Mouse (Mus musculus) hindbrain, embryonic 15.5 days (tissue): ENCODE results near the gene Cenpu. TPM values are rescaled to one million over a fixed set of nuclear protein-coding genes. Genes with fewer than 3 reads are reported as not detected.
"Not testable (repeated sequence)": the region's sequence is repeated elsewhere in the genome, so short reads cannot be mapped to it uniquely, and the experiment has no call there.

Experiments
- ATAC-seq: fragments of 200-750 bp; cut with Nextera tagmentation; 2 replicates; pipeline ENCODE4 v1.8.0; 2017; ENCODE audit warnings: low read depth, moderate number of reproducible peaks, moderate TSS enrichment; ENCODE audit not compliant: low FRiP score
- H3K27ac ChIP-seq: fragments of 300-500 bp; sonication (generic); replicated peaks from 2 replicates; pipeline ENCODE4 v1.5.1; 2015; ENCODE audit warnings: mild to moderate bottlenecking, inconsistent platforms
- H3K27me3 ChIP-seq: fragments of 300-500 bp; sonication (generic); 2 replicates; pipeline ENCODE4 v1.6.1; 2015; ENCODE audit warnings: control low read depth, inconsistent platforms
- H3K36me3 ChIP-seq: fragments of 300-500 bp; sonication (generic); 2 replicates; pipeline ENCODE4 v1.6.1; 2015; ENCODE audit warnings: control low read depth, inconsistent platforms
- H3K4me1 ChIP-seq: fragments of 300-500 bp; sonication (generic); replicated peaks from 2 replicates; pipeline ENCODE4 v1.6.1; 2015; ENCODE audit warnings: control low read depth, inconsistent platforms
- H3K4me2 ChIP-seq: fragments of 300-500 bp; sonication (generic); 2 replicates; pipeline ENCODE4 v1.6.1; 2015; ENCODE audit warnings: moderate library complexity, mild to moderate bottlenecking, inconsistent platforms
- H3K4me3 ChIP-seq: fragments of 300-500 bp; sonication (generic); 2 replicates; pipeline ENCODE4 v1.5.1; 2015; ENCODE audit warnings: mild to moderate bottlenecking, inconsistent platforms
- H3K9ac ChIP-seq: fragments of 300-500 bp; sonication (generic); 2 replicates; pipeline ENCODE4 v1.6.1; 2015; ENCODE audit warnings: inconsistent platforms
- H3K9me3 ChIP-seq: fragments of 300-500 bp; sonication (generic); 2 replicates; pipeline ENCODE4 v1.6.1; 2016; ENCODE audit warnings: control low read depth, inconsistent platforms
- WGBS: fragments of 180-500 bp; shearing (Covaris S2); methylation state at CpG from one replicate; pipeline ENCODE4 v1.1.7; 2015; 5-methylcytosine and 5-hydroxymethylcytosine counted together
- polyA plus RNA-seq: library from polyadenylated mRNA; unstranded; fragments of >200 nt; fragmentation: Nextera tagmentation; extraction: Ambion mirVana; gene quantifications from 2 replicates; pipeline ENCODE4 v1.2.1, GENCODE M21; 2015

The Cenpu gene
- polyA plus RNA-seq, 1 experiment from 2014 or later: 6.9 TPM

GRCm38 (mm10) chr8:46559428-46559827 lies 7.6 kb downstream of the Cenpu start:
- no peak for ATAC-seq
- Histone ChIP-seq H3K4me2 (no peak overlapping the region), H3K9me3 (no peaks in the 10 kb centered on the region), H3K4me3 (no peak overlapping the region), H3K27ac (no peak overlapping the region), H3K27me3 (no peaks in the 10 kb centered on the region), H3K36me3 (no peaks in the 10 kb centered on the region), H3K4me1 (no peaks in the 10 kb centered on the region), H3K9ac (no peak overlapping the region)
- WGBS: 85% methylated on average over 6 of the region's 6 CpGs

DNA sequence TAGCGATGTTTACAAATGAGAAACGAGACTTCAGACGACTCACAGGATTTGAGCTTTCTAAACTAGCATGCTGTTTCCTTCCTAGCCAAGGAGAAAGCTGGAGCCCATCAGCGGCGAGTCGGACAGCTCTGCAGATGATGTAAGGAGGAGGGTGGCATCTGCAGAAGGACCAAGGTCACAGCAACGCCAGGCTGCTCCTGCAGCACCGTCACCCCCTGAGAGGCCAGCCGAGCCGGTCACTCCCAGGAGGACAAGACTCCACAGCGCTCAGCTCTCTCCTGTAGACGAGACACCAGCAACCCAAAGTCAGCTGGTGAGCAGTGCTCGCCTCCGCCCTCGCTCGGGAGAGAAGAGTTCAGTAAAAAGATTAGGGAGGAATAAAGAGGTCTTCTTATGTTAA lies 10.5 kb downstream of the Cenpu start:
- Histone ChIP-seq H3K27me3 (no peaks in the 10 kb centered on the region), H3K27ac (no peak overlapping the region), H3K36me3 (no peaks in the 10 kb centered on the region), H3K4me3 (no peak overlapping the region), H3K9me3 (no peaks in the 10 kb centered on the region), H3K4me2 (no peak overlapping the region), H3K4me1 (no peaks in the 10 kb centered on the region), H3K9ac (no peak overlapping the region)
- WGBS: 89% methylated on average over 16 of the region's 16 CpGs
- ATAC-seq: no peak

DNA sequence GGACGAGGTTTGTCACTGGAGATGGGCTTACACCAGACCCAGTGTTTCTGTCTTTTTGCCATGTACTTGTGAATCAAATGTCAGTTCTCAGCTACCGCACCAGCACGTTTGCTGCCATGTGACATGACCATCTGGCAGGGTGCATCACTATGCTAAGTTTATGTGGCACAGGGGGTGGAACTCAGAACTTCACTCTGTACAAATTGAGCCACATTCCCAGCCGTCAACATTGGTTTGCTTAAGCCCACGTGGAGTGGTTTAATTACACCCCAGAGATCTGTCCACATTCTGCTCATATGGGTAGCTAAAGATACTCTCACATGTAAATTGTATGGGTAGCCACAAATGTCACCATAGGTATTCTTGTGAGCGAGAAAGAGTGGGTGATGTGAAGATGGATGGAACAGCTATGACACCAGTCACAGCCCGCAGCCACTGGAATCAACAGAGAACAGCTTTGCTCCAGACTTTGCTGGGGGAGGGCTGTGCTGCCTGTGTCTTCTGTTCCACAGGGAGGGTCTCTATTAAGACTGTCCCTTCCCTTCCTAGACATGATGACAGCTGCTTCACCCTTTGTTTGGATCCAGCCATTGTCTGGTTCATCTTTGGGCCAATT lies 15.2 kb downstream of the Cenpu start:
- ATAC-seq: no peak
- H3K27me3 ChIP-seq: no peaks in the 10 kb centered on the region
- no peaks in the 10 kb centered on the region for H3K4me1 ChIP-seq
- H3K36me3 ChIP-seq: no peaks in the 10 kb centered on the region
- no peak overlapping the region for H3K4me2 ChIP-seq
- no peaks in the 10 kb centered on the region for H3K9me3 ChIP-seq
- 76% methylated on average over 7 of the region's 7 CpGs for WGBS
- no peak overlapping the region for H3K27ac ChIP-seq
- H3K9ac ChIP-seq: no peak overlapping the region
- H3K4me3 ChIP-seq: no peak overlapping the region

GRCm38 (mm10) chr8:46567946-46568345 lies 16.1 kb downstream of the Cenpu start:
- Histone ChIP-seq H3K27me3 (no peaks in the 10 kb centered on the region), H3K4me1 (no peaks in the 10 kb centered on the region), H3K4me3 (no peak overlapping the region), H3K36me3 (no peaks in the 10 kb centered on the region), H3K9me3 (no peaks in the 10 kb centered on the region), H3K4me2 (no peak overlapping the region), H3K27ac (no peak overlapping the region), H3K9ac (no peak overlapping the region)
- WGBS: 89% methylated on average over 8 of the region's 8 CpGs
- no peak for ATAC-seq

- no peaks in the 10 kb centered on the region for H3K9me3 ChIP-seq
- H3K4me2 ChIP-seq: no peak overlapping the region
- no peak overlapping the region for H3K4me3 ChIP-seq
- no peak for ATAC-seq
- no peak overlapping the region for H3K9ac ChIP-seq
- H3K36me3 ChIP-seq: no peaks in the 10 kb centered on the region; the same call in 1 of the 2 replicates
- H3K4me1 ChIP-seq: no peaks in the 10 kb centered on the region
- H3K27ac ChIP-seq: no peak overlapping the region
- no peaks in the 10 kb centered on the region for H3K27me3 ChIP-seq
- WGBS: 81% methylated on average over 2 of the region's 2 CpGs
These were observed 17.1 kb downstream of the Cenpu start for GRCm38 (mm10) chr8:46568942-46569341.

- no peak overlapping the region for H3K27ac ChIP-seq
- no peak overlapping the region for H3K4me2 ChIP-seq
- no peaks in the 10 kb centered on the region; the same call in 1 of the 2 replicates for H3K36me3 ChIP-seq
- H3K4me1 ChIP-seq: no peaks in the 10 kb centered on the region
- no peak overlapping the region for H3K9ac ChIP-seq
- H3K4me3 ChIP-seq: no peak overlapping the region
- 92% methylated on average over 19 of the region's 19 CpGs for WGBS
- no peaks in the 10 kb centered on the region for H3K27me3 ChIP-seq
- no peaks in the 10 kb centered on the region for H3K9me3 ChIP-seq
- ATAC-seq: no peak
These were observed 18.0 kb downstream of the Cenpu start for GRCm38 (mm10) chr8:46569659-46570441.

GRCm38 (mm10) chr8:46570673-46571072 lies 18.8 kb downstream of the Cenpu start:
- Histone ChIP-seq H3K4me2 (no peak overlapping the region), H3K9me3 (no peaks in the 10 kb centered on the region), H3K27me3 (no peaks in the 10 kb centered on the region), H3K9ac (no peak overlapping the region), H3K4me3 (no peak overlapping the region), H3K4me1 (no peaks in the 10 kb centered on the region), H3K27ac (no peak overlapping the region), H3K36me3 (no peaks in the 10 kb centered on the region; the same call in 1 of the 2 replicates)
- no peak for ATAC-seq
- WGBS: 96% methylated on average over 9 of the region's 14 CpGs

GRCm38 (mm10) chr8:46573446-46573845 lies 21.6 kb downstream of the Cenpu start:
- H3K9ac ChIP-seq: no peak overlapping the region
- H3K36me3 ChIP-seq: peaks cover 20% of the 10 kb centered on the region
- no peaks in the 10 kb centered on the region for H3K27me3 ChIP-seq
- H3K4me2 ChIP-seq: no peak overlapping the region
- H3K4me3 ChIP-seq: no peak overlapping the region
- 77% methylated on average over 2 of the region's 2 CpGs for WGBS
- H3K4me1 ChIP-seq: no peaks in the 10 kb centered on the region
- no peak for ATAC-seq
- H3K9me3 ChIP-seq: no peaks in the 10 kb centered on the region
- H3K27ac ChIP-seq: no peak overlapping the region

DNA sequence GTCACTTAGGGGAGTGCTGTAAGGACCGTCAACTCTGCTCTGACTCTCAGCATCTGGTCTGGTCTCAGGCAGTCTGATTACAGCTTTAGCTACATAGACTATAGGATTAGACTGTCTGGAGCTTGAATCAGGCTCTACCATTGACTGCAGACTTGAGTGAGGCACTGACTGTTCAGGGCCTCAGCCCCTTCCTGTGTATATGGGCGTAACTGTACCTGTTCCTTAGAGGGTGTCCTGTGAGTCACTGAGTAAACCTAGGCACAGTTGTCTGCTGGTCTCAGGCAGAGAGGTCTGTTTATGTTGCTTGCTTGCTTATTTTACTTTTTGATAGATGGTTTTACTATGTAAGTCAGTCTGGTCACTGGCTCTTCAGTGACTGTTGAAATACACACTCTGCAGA lies 22.1 kb downstream of the Cenpu start:
- no peak overlapping the region for H3K4me3 ChIP-seq
- no peak overlapping the region for H3K9ac ChIP-seq
- WGBS: 89% methylated on average over 2 of the region's 2 CpGs
- no peak overlapping the region for H3K4me2 ChIP-seq
- ATAC-seq: no peak
- no peaks in the 10 kb centered on the region for H3K27me3 ChIP-seq
- peaks cover 24% of the 10 kb centered on the region for H3K36me3 ChIP-seq
- H3K4me1 ChIP-seq: no peaks in the 10 kb centered on the region
- no peaks in the 10 kb centered on the region for H3K9me3 ChIP-seq
- H3K27ac ChIP-seq: no peak overlapping the region

DNA sequence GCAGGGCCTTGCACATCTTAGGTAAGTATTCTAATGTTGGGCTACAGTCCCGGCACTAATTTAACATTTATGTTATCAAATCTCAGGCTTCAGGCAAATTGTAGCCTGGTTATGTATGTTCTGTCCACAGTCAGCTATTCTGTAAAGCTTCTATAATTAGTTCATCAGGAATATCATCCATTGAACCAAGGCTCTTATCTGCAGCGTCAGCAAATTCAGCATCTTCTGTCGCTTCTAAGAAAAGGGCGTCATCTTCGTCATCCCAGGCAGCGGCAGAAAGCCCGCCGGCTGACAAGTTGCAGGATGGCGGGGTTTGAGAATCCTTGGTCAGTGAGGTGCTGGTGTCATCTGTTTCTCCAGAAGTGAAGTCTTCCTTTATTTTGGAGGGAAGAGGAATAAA lies 27.0 kb downstream of the Cenpu start:
- WGBS: 92% methylated on average over 9 of the region's 9 CpGs
- Histone ChIP-seq H3K9me3 (no peaks in the 10 kb centered on the region), H3K27ac (no peak overlapping the region), H3K4me3 (no peak overlapping the region), H3K27me3 (no peaks in the 10 kb centered on the region), H3K36me3 (peaks cover 30% of the 10 kb centered on the region), H3K9ac (no peak overlapping the region), H3K4me2 (no peak overlapping the region), H3K4me1 (no peaks in the 10 kb centered on the region)
- no peak for ATAC-seq

DNA sequence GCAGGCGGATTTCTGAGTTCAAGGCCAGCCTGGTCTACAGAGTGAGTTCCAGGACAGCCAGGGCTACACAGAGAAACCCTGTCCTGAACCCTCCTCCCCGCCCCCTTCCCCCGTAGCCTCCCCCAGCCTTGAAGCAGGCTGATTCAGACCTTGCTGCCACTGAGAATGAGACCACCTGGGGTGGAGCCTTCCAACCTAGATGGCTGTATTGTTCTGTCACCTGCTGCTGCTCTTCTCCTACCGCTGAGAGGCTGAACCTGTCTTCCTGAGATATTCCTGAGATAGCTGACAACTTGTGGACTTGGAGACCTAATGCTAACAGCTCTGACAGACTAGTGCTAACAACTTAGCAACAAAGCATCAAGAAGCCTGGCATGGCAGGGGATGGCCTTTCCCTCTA lies 32.5 kb downstream of the Cenpu start:
- not testable (repeated sequence) for ATAC-seq, H3K4me3 ChIP-seq, H3K36me3 ChIP-seq, H3K27me3 ChIP-seq, H3K4me2 ChIP-seq, H3K27ac ChIP-seq, H3K9ac ChIP-seq, H3K4me1 ChIP-seq, H3K9me3 ChIP-seq
- WGBS: 48% methylated on average over 4 of the region's 4 CpGs

- ATAC-seq: no peak
- WGBS: 79% methylated on average over 3 of the region's 3 CpGs
- Histone ChIP-seq H3K4me1 (no peaks in the 10 kb centered on the region), H3K4me3 (no peak overlapping the region), H3K27me3 (no peaks in the 10 kb centered on the region), H3K9ac (no peak overlapping the region), H3K4me2 (no peak overlapping the region), H3K9me3 (no peaks in the 10 kb centered on the region), H3K27ac (no peak overlapping the region), H3K36me3 (0 out of 2 replicates have a peak, but pooled peaks cover 3% of the 10 kb centered on the region)
These were observed 33.7 kb downstream of the Cenpu start for GRCm38 (mm10) chr8:46585576-46585975.
